Mouse (Mus musculus) megakaryocyte-erythroid progenitor cell, adult 5-6 weeks (primary cell): Measurements from ENCODE around the gene Prr14l. TPM values are rescaled to one million over a fixed set of nuclear protein-coding genes. Genes with fewer than 3 reads are reported as not detected.
A peak's percentile ranks its signal among the peaks of the same experiment; 100 is the strongest.
"Not testable (repeated sequence)": the region's sequence is repeated elsewhere in the genome, so short reads cannot be mapped to it uniquely, and the experiment has no call there.

Experiments
- ATAC-seq: replicated peaks from 2 replicates; pipeline ENCODE4 v1.8.0; 2016; ENCODE audit warnings: mild to moderate bottlenecking, inconsistent platforms; ENCODE audit not compliant: severe bottlenecking, poor library complexity, low FRiP score, low TSS enrichment
- total RNA-seq, 2 experiments: library from RNA; stranded (forward) in 1 of 2; stranded (reverse) in 1 of 2; fragments of 200-1000, 215-1000 nt in 1 of 2; fragments of >200 nt in 1 of 2; fragmentation: Nextera tagmentation in 1 of 2; gene quantifications; 2 replicates each; pipeline ENCODE4 v1.2.3; 2014 to 2017

The Prr14l gene
- total RNA-seq, 2 experiments from 2014 or later, result 45.5 to 63.8 TPM

DNA sequence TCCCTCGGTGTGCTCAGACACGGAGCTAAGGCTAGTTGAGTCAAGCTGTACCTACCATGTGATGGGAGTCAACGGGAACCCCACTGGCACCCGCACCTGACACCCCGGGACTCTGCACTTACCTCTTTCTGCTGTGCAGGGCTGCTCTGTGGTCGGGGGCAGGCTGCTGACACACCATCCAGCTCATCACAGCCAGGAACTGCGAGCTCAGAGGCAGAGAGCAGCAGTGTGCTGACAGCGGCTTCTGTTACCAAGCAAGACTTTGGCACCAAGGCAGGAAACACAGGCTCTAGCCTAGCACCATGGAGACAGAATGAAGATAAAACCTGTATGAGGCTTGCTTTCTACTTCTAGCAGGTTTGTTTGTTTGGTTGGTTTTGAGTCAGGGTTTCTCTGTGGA, 33.6 kb downstream of the Prr14l start:
- ATAC-seq, result no peak

DNA sequence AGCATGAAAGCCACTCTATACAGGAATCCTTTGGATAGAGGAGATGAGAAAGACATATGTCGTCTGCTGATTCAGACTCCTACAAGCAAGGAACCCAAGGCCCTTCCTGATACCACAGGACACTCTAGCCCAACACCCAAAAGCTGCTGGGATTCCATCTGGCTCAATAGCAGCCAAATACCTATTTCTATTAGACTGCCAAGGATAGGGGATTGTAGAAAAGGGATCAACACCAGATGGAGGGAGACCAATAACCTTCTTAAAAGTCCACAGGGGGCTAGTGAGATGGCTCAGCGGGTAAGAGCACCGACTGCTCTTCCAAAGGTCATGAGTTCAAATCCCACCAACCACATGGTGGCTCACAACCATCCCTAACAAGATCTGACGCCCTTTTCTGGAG, 38.7 kb downstream of the Prr14l start:
- no peak for ATAC-seq

DNA sequence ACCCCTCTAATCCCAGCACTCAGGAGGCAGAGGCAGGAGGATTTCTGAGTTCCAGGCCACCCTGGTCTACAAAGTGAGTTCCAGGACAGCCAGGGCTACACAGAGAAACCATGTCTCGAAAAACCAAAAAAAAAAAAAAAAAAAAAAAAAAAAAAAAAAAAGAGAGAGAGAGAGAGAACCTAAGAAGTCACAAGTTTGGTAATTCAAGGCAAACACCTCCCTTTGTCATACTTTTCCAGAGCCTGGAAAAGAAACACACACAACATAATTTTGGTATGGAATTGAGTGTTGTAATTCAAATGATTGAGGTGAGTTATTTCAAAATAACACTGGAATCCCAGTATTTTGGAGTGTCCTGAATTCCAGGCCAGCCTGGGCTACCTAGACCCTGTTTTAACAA, 67.6 kb downstream of the Prr14l start:
- not testable (repeated sequence) for ATAC-seq

DNA sequence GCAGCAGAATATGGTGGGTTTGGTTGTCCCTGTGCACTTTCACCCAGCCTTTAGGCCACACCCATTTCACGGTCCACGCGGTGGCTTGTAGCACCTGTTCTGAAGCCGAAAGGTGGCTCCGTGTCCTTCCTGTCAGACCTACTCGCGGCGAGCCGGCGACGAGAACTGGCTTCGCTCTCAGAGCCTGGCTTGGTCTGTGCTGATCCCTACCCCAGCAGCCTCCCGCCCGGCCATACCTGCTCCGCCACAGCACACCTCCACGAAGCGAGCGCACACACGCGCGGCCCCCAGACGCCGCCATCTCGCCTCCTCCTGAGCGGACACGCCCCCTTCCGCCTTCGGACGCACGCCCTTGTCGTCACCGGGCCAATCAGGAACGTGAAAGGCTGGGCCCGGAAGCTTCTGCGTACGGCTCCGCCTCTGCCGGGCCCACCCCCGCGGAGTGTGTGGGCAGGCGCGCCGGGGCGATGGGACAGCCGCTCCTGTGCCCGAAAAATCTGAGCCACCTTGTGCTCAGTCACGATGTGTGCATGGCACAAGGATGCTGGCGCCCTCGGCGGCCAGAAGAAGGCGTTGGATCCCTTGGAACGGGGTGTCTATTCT, 68.6 kb downstream of the Prr14l start, which contains the start of gene Pisd:
TSS of gene Pisd (minus strand) at position 334 of the 603 bp plus-strand sequence.
- ATAC-seq, result peak; percentile 96

DNA sequence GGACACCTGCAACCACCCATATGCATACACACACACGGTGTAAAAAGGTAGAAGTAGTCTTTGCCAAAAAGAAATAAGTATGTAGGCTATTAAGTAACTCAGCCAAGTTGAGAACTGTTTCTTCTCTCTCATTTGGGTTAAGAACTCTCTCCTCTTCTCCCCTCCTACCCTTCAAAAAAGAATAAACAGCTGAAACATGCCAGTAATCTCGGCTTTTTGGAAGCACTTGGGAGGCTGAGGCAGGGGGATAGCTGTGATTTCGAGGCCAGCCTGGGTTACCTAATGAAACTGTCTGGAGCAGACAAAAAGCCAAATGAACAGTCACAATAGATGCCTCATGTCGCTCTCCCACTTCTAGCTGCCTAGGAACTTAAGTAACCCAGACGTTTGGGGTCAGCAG, 69.3 kb downstream of the Prr14l start:
- no peak for ATAC-seq

DNA sequence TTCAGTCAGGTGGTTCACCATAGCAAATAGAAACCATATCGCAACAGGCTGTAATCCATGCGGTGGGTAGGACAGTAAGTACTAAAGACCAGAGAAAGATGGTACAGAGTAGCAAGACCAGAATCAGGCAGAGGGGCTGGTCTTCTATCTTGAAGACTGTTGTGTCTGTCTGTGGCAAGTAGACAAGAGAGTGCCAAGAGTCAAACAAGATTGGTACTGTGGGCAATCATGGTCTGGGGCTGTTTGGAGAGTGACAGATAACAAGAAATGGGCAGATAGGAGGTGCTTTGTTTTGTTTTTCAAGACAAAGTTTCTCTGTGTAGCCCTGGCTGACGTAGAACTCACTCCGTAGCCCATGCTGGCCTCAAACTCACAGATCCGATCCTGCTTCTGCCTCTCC, 72.5 kb downstream of the Prr14l start:
- ATAC-seq, result peak; percentile 72

DNA sequence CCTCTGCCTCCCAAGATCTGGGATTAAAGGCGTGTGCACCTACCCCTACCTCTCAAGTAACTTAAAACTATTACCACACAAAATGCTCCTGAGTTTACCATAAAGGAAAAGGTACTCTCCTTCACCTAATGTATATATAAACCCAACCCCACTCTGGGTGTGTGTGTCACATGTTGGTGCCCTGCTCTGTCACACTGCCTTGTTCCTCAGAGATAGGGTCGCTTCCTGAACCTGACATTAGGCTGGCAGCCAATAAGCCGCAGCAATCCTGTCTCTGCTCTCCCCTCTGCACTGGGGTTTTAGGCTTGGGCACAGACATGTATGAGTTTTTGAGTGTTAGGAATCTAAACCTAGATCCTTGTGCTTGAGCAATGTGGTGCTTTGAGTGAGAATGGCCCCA, 75.9 kb downstream of the Prr14l start:
- peak; percentile 48; the same call in 1 of the 2 replicates for ATAC-seq

DNA sequence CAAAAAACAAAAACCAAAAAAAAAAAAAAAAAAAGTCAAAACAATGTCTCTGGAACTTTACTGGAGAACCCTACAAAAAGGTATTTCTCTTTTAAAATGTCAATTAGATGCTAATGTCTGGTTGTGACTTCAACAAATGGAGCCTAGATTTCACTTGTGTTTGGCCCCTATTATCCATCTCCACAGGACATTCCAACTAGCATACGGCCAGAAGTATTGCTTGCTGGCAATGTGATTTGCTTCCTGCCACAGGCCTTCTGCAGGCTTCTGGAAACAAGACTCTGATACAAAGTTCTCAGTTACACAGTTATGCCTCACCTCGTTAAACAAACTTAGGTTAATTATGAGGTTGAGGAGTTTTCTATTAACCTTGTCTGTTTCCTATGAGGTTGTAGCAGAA, 81.7 kb downstream of the Prr14l start:
- no peak for ATAC-seq

DNA sequence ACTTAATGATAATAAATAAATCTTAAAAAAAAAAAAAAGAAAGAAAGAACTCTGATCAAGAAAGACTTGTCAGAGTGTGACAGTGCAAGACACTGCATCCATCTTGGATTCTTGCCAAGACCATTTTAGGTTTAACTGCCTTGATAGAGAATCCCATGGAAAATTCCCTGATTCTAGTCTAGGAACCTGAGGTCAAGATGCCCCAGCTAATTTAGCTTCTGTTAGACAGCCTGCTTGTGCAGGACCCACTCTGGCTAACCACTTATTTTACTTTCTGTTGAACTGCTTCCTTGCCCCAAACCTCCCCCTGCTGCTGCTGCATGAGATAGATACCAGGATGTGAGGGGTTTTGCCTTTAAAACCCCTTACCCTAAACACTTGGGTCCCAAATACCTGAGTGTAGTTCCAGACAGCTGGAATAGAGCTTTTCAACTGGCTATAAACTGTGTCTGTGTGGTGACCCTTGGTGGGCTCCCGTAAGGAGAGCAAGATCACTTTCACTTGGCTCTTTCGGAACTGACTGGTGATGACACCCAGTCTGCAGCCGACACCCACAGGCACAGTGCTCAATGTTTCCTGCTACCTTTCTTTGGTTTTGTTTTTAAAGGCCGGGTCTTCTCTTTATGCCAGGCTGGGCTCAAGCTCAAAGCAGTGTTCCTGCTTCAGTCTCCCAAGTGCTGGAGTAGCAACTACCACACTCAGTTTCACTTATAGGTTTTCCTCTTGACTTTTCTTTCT, 86.3 kb downstream of the Prr14l start:
- ATAC-seq, result no peak

DNA sequence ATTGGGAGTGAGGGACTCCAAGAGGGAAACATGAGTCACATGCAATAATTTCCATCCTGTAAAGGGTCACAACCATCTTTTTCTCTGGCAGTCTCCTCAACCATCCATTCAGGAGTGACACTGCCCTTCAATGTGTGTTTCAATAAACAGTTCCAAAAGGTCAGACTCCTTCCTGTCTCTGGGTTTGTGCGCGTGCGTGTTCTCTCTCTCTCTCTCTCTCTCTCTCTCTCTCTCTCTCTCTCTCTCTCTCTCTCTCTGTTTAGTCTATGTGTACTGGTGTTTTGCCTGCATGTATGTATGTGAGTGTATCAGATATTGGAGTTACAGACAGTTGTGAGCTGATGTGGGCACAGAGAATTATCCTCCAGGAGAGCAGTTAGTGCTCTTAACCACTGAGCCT, 87.1 kb downstream of the Prr14l start:
- ATAC-seq, result no peak

DNA sequence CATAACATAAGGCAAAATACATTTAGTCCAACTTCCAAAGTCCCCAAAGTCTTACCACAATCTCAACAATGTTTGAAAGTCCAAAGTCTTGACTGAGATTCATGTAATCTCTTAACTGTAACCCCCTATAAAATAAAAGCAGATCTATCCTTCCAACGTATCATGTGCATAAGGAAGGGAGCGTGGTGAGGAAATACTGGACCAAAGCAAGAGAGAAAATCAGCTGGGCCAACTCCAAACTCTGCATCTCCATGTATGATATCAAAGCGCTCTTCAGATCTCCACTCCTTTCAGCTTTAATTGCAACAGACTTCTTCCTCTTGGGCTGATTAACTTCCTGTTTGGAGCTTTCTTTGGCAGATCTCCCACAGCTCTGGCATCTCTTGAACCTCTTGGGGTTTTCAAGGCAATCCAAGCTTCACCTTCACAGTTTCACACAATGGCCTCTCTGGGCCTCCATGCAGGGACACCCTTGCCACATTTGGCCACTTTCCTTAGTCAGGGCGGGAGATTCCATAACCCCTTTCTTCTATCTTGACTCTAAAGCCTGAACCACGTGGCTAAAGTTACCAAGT, 92.4 kb downstream of the Prr14l start:
- no peak for ATAC-seq

DNA sequence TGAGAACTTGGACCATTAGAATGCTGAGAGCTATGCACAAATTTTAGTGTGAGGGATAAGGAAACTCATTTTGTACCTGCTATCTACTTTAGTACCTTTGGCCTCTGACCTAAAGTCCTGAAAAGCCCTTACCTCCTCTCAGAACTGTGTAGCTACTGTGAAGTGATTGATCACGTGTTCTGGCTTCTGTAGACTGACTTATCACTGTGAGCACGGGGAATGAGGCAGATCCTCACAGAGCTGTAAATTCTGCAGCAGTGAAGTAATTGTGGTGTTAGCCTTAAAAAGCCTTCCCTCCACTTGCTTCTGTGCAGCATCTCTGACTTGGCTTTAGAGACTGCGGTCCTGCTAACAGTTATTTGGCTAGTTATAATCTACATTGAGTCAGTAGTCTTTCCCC, 93.3 kb downstream of the Prr14l start:
- ATAC-seq, result no peak

DNA sequence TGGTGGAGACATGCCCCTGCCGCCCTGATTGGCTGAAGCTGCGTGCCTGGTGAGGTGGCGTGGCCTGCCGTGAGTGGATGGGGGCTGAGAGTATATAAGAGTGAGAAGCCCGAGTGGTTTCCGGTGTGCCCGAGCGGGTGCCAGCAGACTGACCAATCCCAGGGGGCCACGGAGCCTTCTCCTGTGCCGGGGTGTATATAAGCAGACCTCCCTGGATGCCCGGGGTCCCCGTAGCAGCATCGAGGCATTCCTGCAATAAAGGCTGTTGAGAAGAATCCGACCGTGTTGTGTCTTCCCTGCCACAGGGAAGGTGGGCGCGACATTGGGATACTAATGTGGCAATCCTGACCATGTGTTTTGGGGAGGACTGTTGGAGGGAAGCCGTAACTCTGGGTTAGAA, 93.7 kb downstream of the Prr14l start:
- not testable (repeated sequence) for ATAC-seq

DNA sequence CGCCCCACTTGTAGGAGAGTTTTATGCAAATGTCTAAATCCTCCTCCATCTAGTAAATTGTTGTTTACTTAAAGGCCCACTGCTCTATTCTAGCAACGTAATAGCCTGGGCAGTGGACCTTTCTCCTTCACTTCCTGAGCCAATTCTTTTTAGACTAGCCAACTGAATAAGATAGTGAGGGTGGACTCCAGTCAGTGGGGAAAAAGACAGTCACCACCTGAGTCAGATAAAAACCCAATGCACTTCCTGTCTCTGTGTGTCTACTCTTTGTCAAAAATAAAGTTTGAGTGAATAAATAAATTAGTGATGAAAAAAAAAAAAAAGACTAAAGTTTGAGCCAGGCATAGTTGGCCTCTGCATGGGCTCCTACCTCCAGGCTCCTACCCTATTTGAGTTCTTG, 94.4 kb downstream of the Prr14l start:
- no peak for ATAC-seq

DNA sequence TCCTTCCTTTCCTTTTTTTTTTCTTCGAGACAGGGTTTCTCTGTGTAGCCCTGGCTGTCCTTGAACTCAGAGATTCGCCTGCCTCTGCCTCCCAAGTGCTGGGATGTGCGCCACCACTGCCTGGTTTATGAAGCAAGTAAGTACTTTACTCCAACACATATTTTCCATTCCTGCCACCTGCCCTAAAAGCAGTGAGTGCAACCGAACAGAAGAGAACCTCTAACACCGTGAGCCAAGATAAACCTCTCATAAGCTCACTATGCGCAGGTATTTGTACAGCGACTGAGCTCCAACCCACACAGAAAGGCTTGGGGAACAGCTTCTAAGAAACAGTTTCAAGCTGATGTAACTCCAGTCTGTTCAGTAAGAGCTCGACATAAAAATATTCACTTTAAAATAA, 97.9 kb downstream of the Prr14l start:
- ATAC-seq, result no peak

DNA sequence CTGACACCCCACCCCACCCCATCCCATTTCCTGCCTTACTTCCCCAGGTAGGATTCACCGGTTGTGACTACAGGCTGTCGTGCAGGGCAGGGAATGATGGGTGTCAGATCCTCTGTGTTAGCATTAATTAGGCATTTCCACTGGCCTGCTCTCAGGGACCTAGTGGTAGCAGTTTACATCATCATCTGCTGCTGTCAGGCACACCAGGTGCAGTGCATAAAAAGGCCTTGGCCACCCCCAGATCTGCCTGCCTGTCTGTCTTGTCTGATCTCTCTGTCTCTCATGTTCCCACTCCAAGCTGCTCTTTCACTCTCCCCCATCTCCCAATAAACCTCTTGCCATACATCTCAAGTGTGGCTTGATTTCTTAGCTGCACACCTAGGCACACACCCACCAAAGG, 102.3 kb downstream of the Prr14l start:
- ATAC-seq, result no peak

DNA sequence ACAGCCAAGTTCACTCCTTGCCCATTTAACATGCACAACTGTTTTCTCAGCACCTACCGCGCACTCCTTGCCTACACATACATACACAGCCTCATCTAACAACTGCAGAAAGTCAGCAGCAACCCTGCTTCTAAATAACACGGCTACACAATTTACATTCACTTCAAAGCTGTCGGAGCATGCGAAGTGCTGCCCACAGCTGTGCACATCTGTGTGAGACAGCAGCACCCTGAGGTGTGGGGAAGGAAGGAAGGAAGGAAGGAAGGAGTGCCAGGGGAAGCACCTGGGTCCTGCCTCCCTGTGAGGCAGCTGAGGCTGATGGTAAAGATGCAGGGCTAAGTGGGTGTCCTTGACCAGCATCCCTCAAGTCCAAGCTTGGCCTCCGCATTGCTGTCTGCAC, 105.1 kb downstream of the Prr14l start:
- no peak for ATAC-seq

DNA sequence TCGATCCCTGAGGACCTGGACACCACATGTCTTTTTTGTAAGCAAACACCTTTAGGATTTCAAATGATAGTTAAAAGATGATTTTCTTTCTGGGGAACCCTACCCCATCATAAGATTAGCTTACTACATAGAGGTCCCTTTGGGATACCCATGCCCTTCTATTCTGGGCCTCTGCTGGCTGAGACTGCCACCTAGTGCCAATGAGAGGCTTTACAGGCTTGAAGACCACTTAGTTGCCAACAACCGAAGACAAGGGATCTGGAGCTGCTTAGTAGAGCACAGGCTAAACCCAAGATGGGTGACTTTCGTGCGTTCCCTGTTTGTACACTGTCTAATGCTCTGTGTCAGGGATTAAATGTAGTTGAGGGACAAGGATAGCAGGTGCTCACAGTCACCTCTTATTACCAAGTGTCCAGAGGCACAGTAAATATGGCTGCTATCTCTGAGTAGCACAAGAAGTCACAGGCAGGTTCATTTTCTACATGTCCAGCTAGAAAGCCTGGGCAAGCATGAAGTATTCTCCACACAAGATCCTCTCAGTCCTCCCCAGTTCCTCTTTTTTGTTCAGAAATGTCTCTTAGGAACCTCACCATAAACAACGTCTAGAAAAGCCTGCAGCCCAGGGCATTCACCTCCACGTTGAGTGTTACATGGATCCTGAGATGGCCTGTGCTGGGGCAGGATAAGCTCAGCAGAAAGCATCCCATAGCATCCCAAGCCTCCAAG, 106.2 kb downstream of the Prr14l start:
- ATAC-seq, result peak; percentile 75

DNA sequence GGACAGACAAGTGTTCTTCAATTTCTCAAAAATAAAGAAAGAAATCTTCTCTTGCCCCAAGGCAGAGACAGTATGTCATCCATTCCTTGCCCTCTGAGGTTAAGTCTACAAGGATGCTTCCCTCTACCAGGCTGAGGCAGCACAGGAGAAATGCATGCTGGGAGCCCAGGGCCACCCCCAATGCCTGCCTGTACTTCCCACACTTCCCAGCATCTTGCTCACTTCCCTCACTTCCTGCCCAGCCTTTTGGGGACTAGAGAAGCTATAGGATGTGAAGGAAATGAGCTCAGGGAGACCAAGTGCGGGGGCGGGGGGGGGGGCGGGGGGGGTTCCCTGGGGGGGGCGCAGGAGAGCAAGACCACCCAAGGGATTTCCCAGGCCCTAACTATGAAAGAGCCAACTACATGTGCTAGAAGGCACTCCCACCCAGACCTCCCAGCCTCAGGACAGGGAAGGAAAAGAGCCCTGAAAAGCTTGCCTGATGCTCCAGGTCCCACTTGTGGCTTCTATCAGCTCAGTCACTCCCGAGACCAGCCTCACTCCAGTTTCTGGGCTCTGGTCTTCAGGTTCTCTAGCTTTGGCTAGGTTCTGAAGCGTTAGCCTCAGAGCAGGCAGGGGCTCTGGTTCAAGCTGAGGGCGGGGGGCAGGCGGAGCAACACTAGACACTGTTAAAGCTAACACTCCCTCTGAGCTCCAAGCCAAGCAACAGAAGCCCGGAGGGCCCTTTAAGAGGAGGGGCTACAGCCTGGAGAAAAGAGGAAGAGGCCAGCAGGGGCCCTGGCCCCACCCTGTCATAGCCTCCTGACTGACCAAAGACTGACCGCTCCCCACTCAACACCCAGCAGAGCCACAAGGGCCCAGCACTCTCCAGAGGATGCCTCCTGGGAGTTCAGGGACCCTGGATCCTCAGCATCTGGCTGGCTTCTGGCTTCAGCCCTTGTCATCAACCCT, 108.1 kb downstream of the Prr14l start:
- ATAC-seq, result peak; percentile 46
